Mouse (Mus musculus): ENCODE results near the gene Tbc1d9b. TPM values are rescaled to one million over a fixed set of nuclear protein-coding genes. Genes with fewer than 3 reads are reported as not detected.
A peak's percentile ranks its signal among the peaks of the same experiment; 100 is the strongest.

Gene Tbc1d9b
- 62.4 and 62.6 TPM in 2 replicates for total RNA-seq (2014; rRNA removed)
- polyA plus RNA-seq (2015; fragmentation: Nextera tagmentation; extraction: Ambion mirVana), result 32.1 and 33.5 TPM in 2 replicates

GRCm38 (mm10) chr11:50130811-50131766 lies at the start of gene Tbc1d9b:
TSS of gene Tbc1d9b (plus strand) at chr11:50131396.
- H3K27me3 ChIP-seq (ENCODE audit: insufficient read depth, low read length), result no peaks in the 10 kb centered on the region
- peak within 1 kb of the TSS; percentile 95 for H3K27ac ChIP-seq
- peak within 1 kb of the TSS; percentile 96 for H3K4me2 ChIP-seq (ENCODE audit: low read depth, low read length)
- DNase-seq (ENCODE audit: low spot score) (peak; percentile 95), ATAC-seq (peak; percentile 92)
- peak; percentile 78 for TF ChIP-seq CTCF (IDR thresholded peaks at IDR 0.05; ENCODE audit: low read depth)
- peak within 1 kb of the TSS; percentile 91 for H3K9ac ChIP-seq (replicated peaks; ENCODE audit: low read length)
- peak within 1 kb of the TSS; percentile 68 for H3K4me3 ChIP-seq (ENCODE audit: low read length)
- peaks cover 6% of the 10 kb centered on the region; the same call in 1 of the 2 replicates for H3K36me3 ChIP-seq (ENCODE audit: insufficient read depth, low read length)
- no peaks in the 10 kb centered on the region for H3K9me3 ChIP-seq (ENCODE audit: low read length)
- under 1% methylated on average over 67 of the region's 77 CpGs for WGBS
- peaks cover 10% of the 10 kb centered on the region for H3K4me1 ChIP-seq (ENCODE audit: insufficient read depth, low read length)

DNA sequence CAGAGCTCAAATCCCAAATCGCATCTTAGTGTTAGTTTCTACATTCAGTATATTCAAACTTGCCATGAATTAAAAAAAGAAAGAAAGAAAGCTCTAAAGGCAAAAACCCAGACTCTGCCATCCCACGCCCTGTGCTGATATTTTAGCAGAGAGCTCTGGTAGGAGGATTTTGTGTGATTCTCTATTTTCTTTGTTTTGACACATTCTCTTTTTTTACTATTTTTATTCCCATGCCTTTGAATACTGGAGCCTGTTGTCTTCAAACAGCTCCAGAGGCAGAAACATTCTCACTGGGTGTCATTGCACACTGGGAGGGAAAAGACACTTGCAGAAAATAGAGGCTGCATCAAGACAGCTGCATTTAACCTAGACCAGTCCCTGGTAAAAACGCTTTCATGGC lies 45.0 kb upstream of the Tbc1d9b start:
- ATAC-seq (no peak), DNase-seq (ENCODE audit: low spot score) (no peak)
- no peak overlapping the region for H3K4me2 ChIP-seq (ENCODE audit: low read depth, low read length)
- H3K27ac ChIP-seq, result no peak overlapping the region
- WGBS, result 92% methylated on average over 3 of the region's 3 CpGs
- peaks cover 9% of the 10 kb centered on the region; the same call in 1 of the 2 replicates for H3K4me1 ChIP-seq (ENCODE audit: insufficient read depth, low read length)
- no peaks in the 10 kb centered on the region for H3K27me3 ChIP-seq (ENCODE audit: insufficient read depth, low read length)
- no peaks in the 10 kb centered on the region for H3K9me3 ChIP-seq (ENCODE audit: low read length)
- H3K36me3 ChIP-seq (ENCODE audit: insufficient read depth, low read length), result peaks cover 21% of the 10 kb centered on the region
- H3K9ac ChIP-seq (replicated peaks; ENCODE audit: low read length), result no peak overlapping the region
- H3K4me3 ChIP-seq (ENCODE audit: low read length), result no peak overlapping the region
- no peak for TF ChIP-seq CTCF (IDR thresholded peaks at IDR 0.05; ENCODE audit: low read depth)

DNA sequence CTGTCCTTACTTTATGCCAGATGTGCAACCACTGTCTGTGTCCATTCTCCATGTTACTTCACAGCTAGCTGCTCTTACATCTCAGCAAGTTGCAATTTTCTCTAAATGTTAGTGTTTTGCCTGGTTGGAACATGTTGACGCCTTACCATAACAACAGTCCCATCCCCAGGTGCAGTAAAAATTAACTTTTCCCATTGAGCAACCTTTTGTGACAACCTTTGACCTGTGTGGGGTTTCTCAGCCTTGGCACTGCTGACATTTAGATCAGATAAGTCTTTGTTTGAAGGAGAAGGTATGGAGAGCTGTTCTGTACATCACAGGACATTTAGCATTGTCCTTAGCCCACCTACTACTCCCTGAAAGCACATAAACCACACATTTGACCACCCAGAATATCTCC lies 41.4 kb upstream of the Tbc1d9b start:
- Histone ChIP-seq H3K27ac (peak overlapping the region; percentile 77; the same call in 1 of the 2 replicates), H3K27me3 (ENCODE audit: insufficient read depth, low read length) (no peaks in the 10 kb centered on the region), H3K4me1 (ENCODE audit: insufficient read depth, low read length) (peaks cover 14% of the 10 kb centered on the region; the same call in 1 of the 2 replicates), H3K4me3 (ENCODE audit: low read length) (no peak overlapping the region), H3K4me2 (ENCODE audit: low read depth, low read length) (no peak overlapping the region), H3K9me3 (ENCODE audit: low read length) (no peaks in the 10 kb centered on the region), H3K9ac (replicated peaks; ENCODE audit: low read length) (no peak overlapping the region), H3K36me3 (ENCODE audit: insufficient read depth, low read length) (peaks cover 28% of the 10 kb centered on the region)
- ATAC-seq (no peak), DNase-seq (ENCODE audit: low spot score) (no peak)
- 79% methylated on average over 1 of the region's 1 CpGs for WGBS
- TF ChIP-seq CTCF (IDR thresholded peaks at IDR 0.05; ENCODE audit: low read depth), result no peak

DNA sequence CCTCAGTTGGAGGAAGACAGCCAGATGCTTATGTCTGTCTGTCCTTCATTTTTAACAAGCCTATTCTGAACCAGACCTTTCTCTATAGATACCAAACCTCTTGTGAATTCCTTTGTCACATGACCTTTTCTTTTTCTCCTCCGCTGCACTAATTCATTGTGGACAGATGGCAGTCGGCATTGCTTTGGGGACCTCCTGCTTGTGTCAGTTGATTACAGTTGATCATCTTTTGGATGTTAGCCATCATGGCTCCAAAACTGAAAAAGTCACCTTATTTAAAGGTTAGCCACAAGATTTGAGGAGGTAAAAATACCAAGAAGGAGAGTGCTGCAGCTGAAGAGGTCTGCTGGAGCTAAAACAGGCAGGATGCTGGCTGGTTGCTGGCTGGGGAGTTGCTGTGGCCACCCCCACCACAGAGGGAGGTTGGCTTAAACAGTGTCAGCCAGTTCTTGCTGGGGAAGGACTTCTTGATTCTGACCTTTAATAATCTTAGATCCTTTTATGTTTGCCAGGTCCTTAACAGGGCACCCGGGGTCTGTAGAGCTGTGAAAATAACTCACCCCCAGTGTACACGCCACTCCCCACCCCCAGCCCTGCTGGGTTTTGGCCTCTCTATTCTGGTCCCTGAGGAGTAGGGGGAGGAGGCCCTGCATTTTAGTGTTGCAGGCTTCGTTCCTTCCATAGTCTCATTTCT lies 40.1 kb upstream of the Tbc1d9b start:
- Histone ChIP-seq H3K4me2 (ENCODE audit: low read depth, low read length) (no peak overlapping the region), H3K9me3 (ENCODE audit: low read length) (no peaks in the 10 kb centered on the region), H3K9ac (replicated peaks; ENCODE audit: low read length) (no peak overlapping the region), H3K27ac (peak overlapping the region; percentile 77), H3K4me1 (ENCODE audit: insufficient read depth, low read length) (peaks cover 14% of the 10 kb centered on the region; the same call in 1 of the 2 replicates), H3K36me3 (ENCODE audit: insufficient read depth, low read length) (peaks cover 32% of the 10 kb centered on the region), H3K4me3 (ENCODE audit: low read length) (no peak overlapping the region), H3K27me3 (ENCODE audit: insufficient read depth, low read length) (no peaks in the 10 kb centered on the region)
- ATAC-seq (peak; percentile 74), DNase-seq (ENCODE audit: low spot score) (peak; percentile 81)
- WGBS, result 32% methylated on average over 5 of the region's 5 CpGs
- no peak for TF ChIP-seq CTCF (IDR thresholded peaks at IDR 0.05; ENCODE audit: low read depth)

- H3K4me1 ChIP-seq (ENCODE audit: insufficient read depth, low read length), result peaks cover 14% of the 10 kb centered on the region; the same call in 1 of the 2 replicates
- no peak overlapping the region for H3K4me2 ChIP-seq (ENCODE audit: low read depth, low read length)
- peak overlapping the region; percentile 77 for H3K27ac ChIP-seq
- no peak for TF ChIP-seq CTCF (IDR thresholded peaks at IDR 0.05; ENCODE audit: low read depth)
- peak; percentile 37; the same call in 1 of the 2 replicates for ATAC-seq
- H3K4me3 ChIP-seq (ENCODE audit: low read length), result no peak overlapping the region
- no peak for DNase-seq (ENCODE audit: low spot score)
- peaks cover 31% of the 10 kb centered on the region for H3K36me3 ChIP-seq (ENCODE audit: insufficient read depth, low read length)
- no peak overlapping the region for H3K9ac ChIP-seq (replicated peaks; ENCODE audit: low read length)
- H3K9me3 ChIP-seq (ENCODE audit: low read length), result no peaks in the 10 kb centered on the region
- no peaks in the 10 kb centered on the region for H3K27me3 ChIP-seq (ENCODE audit: insufficient read depth, low read length)
These were observed 39.5 kb upstream of the Tbc1d9b start for GRCm38 (mm10) chr11:50091681-50092080.

GRCm38 (mm10) chr11:50095661-50096060 lies 35.5 kb upstream of the Tbc1d9b start:
- peaks cover 7% of the 10 kb centered on the region; the same call in 1 of the 2 replicates for H3K4me1 ChIP-seq (ENCODE audit: insufficient read depth, low read length)
- H3K4me3 ChIP-seq (ENCODE audit: low read length), result no peak overlapping the region
- H3K9me3 ChIP-seq (ENCODE audit: low read length), result no peaks in the 10 kb centered on the region
- H3K27me3 ChIP-seq (ENCODE audit: insufficient read depth, low read length), result no peaks in the 10 kb centered on the region
- no peak overlapping the region for H3K27ac ChIP-seq
- H3K4me2 ChIP-seq (ENCODE audit: low read depth, low read length), result no peak overlapping the region
- no peak overlapping the region for H3K9ac ChIP-seq (replicated peaks; ENCODE audit: low read length)
- 88% methylated on average over 9 of the region's 9 CpGs for WGBS
- no peak for TF ChIP-seq CTCF (IDR thresholded peaks at IDR 0.05; ENCODE audit: low read depth)
- DNase-seq (ENCODE audit: low spot score) (no peak), ATAC-seq (no peak)
- peaks cover 15% of the 10 kb centered on the region; the same call in 1 of the 2 replicates for H3K36me3 ChIP-seq (ENCODE audit: insufficient read depth, low read length)

Data from hindbrain, postnatal 0 days (tissue).